Mouse (Mus musculus) testis, adult 2 months (tissue): ENCODE results near the gene Prkcsh.

ENCODE experiments used
- CTCF ChIP-seq: fragments of 200-500 bp; IDR thresholded peaks from 2 replicates; pipeline ENCODE4 v1.5.1; 2012; ENCODE audit warnings: low read depth, mild to moderate bottlenecking, inconsistent platforms, low read length, moderate library complexity; ENCODE audit not compliant: control insufficient read depth, insufficient read depth, insufficient replicate concordance
- POLR2A ChIP-seq: fragments of 200-500 bp; IDR thresholded peaks from 2 replicates; pipeline ENCODE4 v1.6.1; 2012; ENCODE audit warnings: low read depth, mild to moderate bottlenecking, inconsistent platforms, low read length, moderate library complexity; ENCODE audit not compliant: control insufficient read depth

- TF ChIP-seq POLR2A (no peak), CTCF (no peak)
These were observed 40.6 kb upstream of the Prkcsh start for GRCm38 (mm10) chr9:21962010-21962409.
